Mouse (Mus musculus) forebrain, embryonic 13.5 days (tissue): ENCODE measurements around the gene Mettl18. TPM values are rescaled to one million over a fixed set of nuclear protein-coding genes. Genes with fewer than 3 reads are reported as not detected.
"Not testable (repeated sequence)": the region's sequence is repeated elsewhere in the genome, so short reads cannot be mapped to it uniquely, and the experiment has no call there.

Experiments
- ATAC-seq: fragments of 200-750 bp; cut with Nextera tagmentation; 2 replicates; pipeline ENCODE4 v1.8.0; 2017
- H3K27ac ChIP-seq: fragments of 300-500 bp; sonication (generic); 2 replicates; pipeline ENCODE4 v1.5.1; 2015; ENCODE audit warnings: inconsistent platforms, mild to moderate bottlenecking, moderate library complexity
- H3K27me3 ChIP-seq: fragments of 300-500 bp; sonication (generic); 2 replicates; pipeline ENCODE4 v1.6.1; 2015; ENCODE audit warnings: mild to moderate bottlenecking, inconsistent platforms
- H3K36me3 ChIP-seq: fragments of 300-500 bp; sonication (generic); 2 replicates; pipeline ENCODE4 v1.6.1; 2015; ENCODE audit warnings: mild to moderate bottlenecking, inconsistent platforms; ENCODE audit not compliant: poor library complexity, severe bottlenecking
- H3K4me1 ChIP-seq: fragments of 300-500 bp; sonication (generic); 2 replicates; pipeline ENCODE4 v1.6.1; 2015; ENCODE audit warnings: inconsistent platforms
- H3K4me2 ChIP-seq: fragments of 300-500 bp; sonication (generic); 2 replicates; pipeline ENCODE4 v1.6.1; 2015; ENCODE audit warnings: inconsistent platforms, mild to moderate bottlenecking, moderate library complexity
- H3K4me3 ChIP-seq: fragments of 300-500 bp; sonication (generic); 2 replicates; pipeline ENCODE4 v1.5.1; 2015; ENCODE audit warnings: mild to moderate bottlenecking, inconsistent platforms
- H3K9ac ChIP-seq: fragments of 300-500 bp; sonication (generic); 2 replicates; pipeline ENCODE4 v1.6.1; 2015; ENCODE audit warnings: mild to moderate bottlenecking, inconsistent platforms
- H3K9me3 ChIP-seq: fragments of 300-500 bp; sonication (generic); replicated peaks from 2 replicates; pipeline ENCODE4 v1.6.1; 2016; ENCODE audit warnings: inconsistent platforms
- WGBS: fragments of 180-500 bp; shearing (Covaris S2); methylation state at CpG from one replicate; pipeline ENCODE4 v1.1.7; 2015; 5-methylcytosine and 5-hydroxymethylcytosine counted together
- polyA plus RNA-seq: library from polyadenylated mRNA; unstranded; fragments of >200 nt; fragmentation: Nextera tagmentation; extraction: Ambion mirVana; gene quantifications from 2 replicates; pipeline ENCODE4 v1.2.1, GENCODE M21; 2015

Gene Mettl18
- polyA plus RNA-seq, 1 experiment from 2014 or later, result 10.4 TPM

GRCm38 (mm10) chr1:164009235-164009634 is 14.5 kb downstream of the Mettl18 start:
- no peak overlapping the region for H3K9ac ChIP-seq
- H3K27me3 ChIP-seq, result no peaks in the 10 kb centered on the region
- H3K27ac ChIP-seq, result no peak overlapping the region
- no peaks in the 10 kb centered on the region for H3K9me3 ChIP-seq
- H3K4me3 ChIP-seq, result no peak overlapping the region
- no peak for ATAC-seq
- H3K4me2 ChIP-seq, result no peak overlapping the region
- no peaks in the 10 kb centered on the region for H3K4me1 ChIP-seq
- H3K36me3 ChIP-seq, result no peaks in the 10 kb centered on the region
- 42% methylated on average over 2 of the region's 2 CpGs for WGBS

GRCm38 (mm10) chr1:164014616-164015015 is 19.9 kb downstream of the Mettl18 start:
- Histone ChIP-seq H3K27me3 (no peaks in the 10 kb centered on the region), H3K36me3 (no peaks in the 10 kb centered on the region), H3K27ac (no peak overlapping the region), H3K4me2 (no peak overlapping the region), H3K9ac (no peak overlapping the region), H3K4me3 (no peak overlapping the region), H3K4me1 (no peaks in the 10 kb centered on the region), H3K9me3 (no peaks in the 10 kb centered on the region)
- ATAC-seq, result no peak
- 94% methylated on average over 1 of the region's 1 CpGs for WGBS

- no peak overlapping the region for H3K4me2 ChIP-seq
- no peak overlapping the region for H3K9ac ChIP-seq
- H3K4me1 ChIP-seq, result no peaks in the 10 kb centered on the region
- 87% methylated on average over 16 of the region's 16 CpGs for WGBS
- no peaks in the 10 kb centered on the region for H3K9me3 ChIP-seq
- no peak overlapping the region for H3K4me3 ChIP-seq
- ATAC-seq, result no peak
- H3K27me3 ChIP-seq, result no peaks in the 10 kb centered on the region
- no peak overlapping the region for H3K27ac ChIP-seq
- no peaks in the 10 kb centered on the region for H3K36me3 ChIP-seq
Observed at GRCm38 (mm10) chr1:164018221-164018896, 23.7 kb downstream of the Mettl18 start.

GRCm38 (mm10) chr1:164019789-164020188 is 25.1 kb downstream of the Mettl18 start:
- H3K9me3 ChIP-seq, result no peaks in the 10 kb centered on the region
- H3K27me3 ChIP-seq, result no peaks in the 10 kb centered on the region
- no peaks in the 10 kb centered on the region for H3K36me3 ChIP-seq
- H3K4me1 ChIP-seq, result no peaks in the 10 kb centered on the region
- WGBS, result 54% methylated on average over 6 of the region's 6 CpGs
- no peak overlapping the region for H3K4me2 ChIP-seq
- H3K9ac ChIP-seq, result no peak overlapping the region
- no peak for ATAC-seq
- H3K4me3 ChIP-seq, result no peak overlapping the region
- H3K27ac ChIP-seq, result no peak overlapping the region

GRCm38 (mm10) chr1:164020746-164021145 is 26.1 kb downstream of the Mettl18 start:
- H3K4me3 ChIP-seq, H3K27me3 ChIP-seq, ATAC-seq, H3K9ac ChIP-seq, H3K4me2 ChIP-seq, H3K27ac ChIP-seq, H3K4me1 ChIP-seq, H3K36me3 ChIP-seq, H3K9me3 ChIP-seq: not testable (repeated sequence)
- 80% methylated on average over 3 of the region's 3 CpGs for WGBS

GRCm38 (mm10) chr1:164022106-164022505 is 27.4 kb downstream of the Mettl18 start:
- not testable (repeated sequence) for H3K4me3 ChIP-seq, H3K9ac ChIP-seq, H3K27me3 ChIP-seq, H3K4me2 ChIP-seq, H3K27ac ChIP-seq, H3K36me3 ChIP-seq, H3K4me1 ChIP-seq, H3K9me3 ChIP-seq, ATAC-seq
- 89% methylated on average over 5 of the region's 5 CpGs for WGBS

- H3K9ac ChIP-seq, result no peak overlapping the region
- H3K9me3 ChIP-seq, result no peaks in the 10 kb centered on the region
- no peaks in the 10 kb centered on the region for H3K27me3 ChIP-seq
- H3K4me1 ChIP-seq, result no peaks in the 10 kb centered on the region
- no peak overlapping the region for H3K27ac ChIP-seq
- no peak overlapping the region for H3K4me2 ChIP-seq
- H3K4me3 ChIP-seq, result no peak overlapping the region
- 80% methylated on average over 4 of the region's 4 CpGs for WGBS
- H3K36me3 ChIP-seq, result no peaks in the 10 kb centered on the region
- no peak for ATAC-seq
Observed at GRCm38 (mm10) chr1:164025685-164026084, 31.0 kb downstream of the Mettl18 start.

GRCm38 (mm10) chr1:164027416-164027815 is 32.7 kb downstream of the Mettl18 start:
- Histone ChIP-seq H3K27ac (no peak overlapping the region), H3K9ac (no peak overlapping the region), H3K9me3 (no peaks in the 10 kb centered on the region), H3K4me2 (no peak overlapping the region), H3K36me3 (no peaks in the 10 kb centered on the region), H3K4me1 (no peaks in the 10 kb centered on the region), H3K4me3 (no peak overlapping the region), H3K27me3 (no peaks in the 10 kb centered on the region)
- WGBS, result 61% methylated on average over 5 of the region's 5 CpGs
- ATAC-seq, result no peak

- no peaks in the 10 kb centered on the region for H3K9me3 ChIP-seq
- H3K9ac ChIP-seq, result no peak overlapping the region
- no peak overlapping the region for H3K27ac ChIP-seq
- no peaks in the 10 kb centered on the region for H3K27me3 ChIP-seq
- no peak for ATAC-seq
- no peak overlapping the region for H3K4me3 ChIP-seq
- 78% methylated on average over 10 of the region's 10 CpGs for WGBS
- no peak overlapping the region for H3K4me2 ChIP-seq
- H3K36me3 ChIP-seq, result no peaks in the 10 kb centered on the region
- no peaks in the 10 kb centered on the region for H3K4me1 ChIP-seq
Observed at GRCm38 (mm10) chr1:164040385-164041135, 45.9 kb downstream of the Mettl18 start.

- Histone ChIP-seq H3K4me2 (no peak overlapping the region), H3K27ac (no peak overlapping the region), H3K4me3 (no peak overlapping the region), H3K36me3 (no peaks in the 10 kb centered on the region), H3K9ac (no peak overlapping the region), H3K27me3 (no peaks in the 10 kb centered on the region), H3K9me3 (no peaks in the 10 kb centered on the region), H3K4me1 (no peaks in the 10 kb centered on the region)
- ATAC-seq, result no peak
- WGBS, result 40% methylated on average over 3 of the region's 3 CpGs
Observed at GRCm38 (mm10) chr1:164043549-164043948, 48.9 kb downstream of the Mettl18 start.
